Mouse (Mus musculus) cerebellum, postnatal 25 days (tissue): ENCODE measurements around the gene Rpap3.
"Not testable (repeated sequence)": the region's sequence is repeated elsewhere in the genome, so short reads cannot be mapped to it uniquely, and the experiment has no call there.

ENCODE experiments used
- DNase-seq, 2 experiments: peaks; one replicate each; pipeline ENCODE4 v3.0.0; 2021; ENCODE audit warnings: mixed read lengths in 2 of 2

The Rpap3 gene

DNA sequence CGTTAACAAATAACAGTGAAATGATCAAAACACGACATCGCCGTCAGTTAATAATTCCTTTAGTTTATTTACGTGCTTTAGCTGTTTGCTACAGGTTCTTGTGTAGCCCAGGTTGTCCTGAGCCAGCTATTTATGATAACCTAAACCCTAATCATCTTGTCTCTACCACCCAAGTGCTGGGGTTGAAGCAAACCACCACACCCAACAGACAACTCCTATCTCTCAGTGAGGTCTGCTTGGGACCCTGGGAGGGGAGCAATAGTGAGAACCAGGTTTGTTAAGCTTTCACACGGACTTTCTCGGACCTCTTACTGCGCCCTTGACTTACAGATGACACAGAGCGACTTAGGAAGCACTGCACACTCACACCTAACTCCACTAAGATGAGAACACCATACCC lies 21.5 kb downstream of the Rpap3 start:
- DNase-seq: no peak

DNA sequence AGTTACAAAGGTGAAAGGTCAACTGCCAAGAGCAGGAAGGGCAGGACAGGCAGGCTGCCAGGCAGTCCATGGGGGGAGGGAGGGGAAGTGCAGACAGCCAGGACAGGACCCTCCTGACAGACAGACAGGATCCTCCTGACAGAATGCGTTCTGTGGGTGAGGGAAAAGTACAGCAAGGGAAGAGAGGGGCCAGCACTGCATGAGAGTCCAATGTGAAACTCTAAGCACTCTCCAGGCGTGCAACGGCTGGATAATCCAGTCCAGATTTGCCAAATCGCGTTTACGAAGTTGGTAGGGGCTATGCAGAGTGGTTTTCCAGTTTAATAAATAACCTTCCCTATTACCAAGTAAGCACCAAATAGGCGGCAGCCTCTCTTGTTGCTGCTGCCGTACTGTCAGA lies 23.6 kb downstream of the Rpap3 start:
- no peak for DNase-seq

DNA sequence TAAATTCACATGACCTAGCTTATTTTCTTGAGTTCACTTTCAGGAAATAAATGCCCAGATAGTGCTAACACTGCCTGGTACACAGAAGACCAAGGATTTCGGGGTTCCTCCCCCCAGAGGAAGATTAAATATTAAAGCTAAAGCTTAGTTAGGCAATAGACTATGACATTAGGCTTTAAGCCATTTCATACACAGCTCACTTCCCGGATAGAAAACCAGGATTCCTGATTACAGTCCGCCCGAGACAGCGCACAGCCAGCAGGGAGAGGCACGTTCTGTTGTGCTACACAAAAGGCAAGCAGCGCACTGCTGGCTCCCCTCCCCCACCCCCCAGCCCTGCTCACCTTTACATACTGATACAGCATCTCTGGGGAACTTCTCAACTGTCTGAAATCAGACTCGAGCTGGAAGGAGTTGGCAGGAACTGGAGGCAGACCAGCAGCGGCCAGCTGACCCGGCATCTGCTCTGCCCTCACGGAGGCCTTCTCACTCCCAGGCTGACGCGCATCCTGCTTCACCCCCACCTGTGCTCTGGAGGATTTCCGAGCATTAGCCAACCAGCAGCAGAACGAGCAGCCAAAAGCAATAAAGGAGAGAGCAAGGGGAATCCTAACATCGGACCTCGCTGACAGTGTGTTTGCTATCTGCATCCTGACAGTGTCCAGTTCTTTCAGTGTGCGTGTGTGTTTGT lies 25.5 kb downstream of the Rpap3 start:
- no peak for DNase-seq

DNA sequence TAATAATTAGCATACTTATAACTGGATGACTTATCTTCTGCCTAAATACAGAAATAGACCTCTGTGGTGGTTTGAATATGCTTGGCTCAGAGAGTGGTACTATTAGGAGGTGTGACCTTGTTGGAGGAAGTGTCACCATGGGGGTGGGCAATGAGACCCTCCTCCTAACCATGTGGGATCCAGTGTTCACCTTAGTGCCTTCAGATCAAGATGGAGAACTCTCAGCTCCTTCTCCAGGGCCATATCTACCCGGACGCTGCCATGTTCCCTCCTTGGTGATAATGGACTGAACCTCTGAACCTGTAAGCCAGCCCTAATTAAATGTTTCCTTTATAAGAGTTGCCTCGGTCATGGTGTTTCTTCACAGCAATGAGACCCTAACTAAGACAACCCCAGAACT lies 28.3 kb downstream of the Rpap3 start:
- DNase-seq: no peak

DNA sequence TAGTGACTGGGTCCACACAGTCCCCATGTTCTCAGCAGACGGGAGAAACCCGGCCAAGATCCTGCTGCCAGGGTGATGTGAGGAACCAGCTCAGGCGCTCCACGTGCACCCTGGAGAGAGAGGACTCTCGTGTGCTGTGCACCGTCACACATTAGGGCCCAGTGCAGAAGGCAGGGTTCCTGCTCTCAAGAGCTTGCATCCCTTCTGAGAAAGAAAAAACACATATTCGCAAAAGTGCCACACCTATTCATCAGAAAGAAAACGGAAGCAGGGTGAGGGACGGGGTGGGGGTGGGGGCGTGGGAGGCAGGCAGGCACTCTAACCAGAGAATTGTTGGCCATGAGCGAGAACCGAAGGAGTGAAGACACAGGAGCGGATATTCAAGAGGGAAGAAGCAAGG lies 29.7 kb downstream of the Rpap3 start:
- no peak for DNase-seq

DNA sequence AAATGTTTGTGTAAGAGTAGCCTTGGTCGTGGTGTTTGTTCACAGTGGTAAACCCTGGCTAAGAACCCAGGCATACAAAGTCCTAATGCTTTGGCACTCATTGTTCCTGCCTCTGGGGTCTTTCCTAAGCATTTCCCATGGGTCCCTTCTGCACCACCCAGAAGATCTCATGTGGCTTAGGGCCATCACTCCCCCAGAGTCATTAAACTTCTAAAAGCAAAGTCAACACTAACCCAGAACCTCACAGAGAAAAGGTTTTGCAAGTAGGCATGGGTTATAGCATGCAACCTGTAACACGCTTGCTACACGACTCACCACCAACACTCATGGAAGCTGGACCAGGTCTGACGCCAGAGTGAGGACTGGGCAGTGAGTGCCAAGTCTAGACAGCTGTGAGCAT lies 31.2 kb downstream of the Rpap3 start:
- no peak for DNase-seq

DNA sequence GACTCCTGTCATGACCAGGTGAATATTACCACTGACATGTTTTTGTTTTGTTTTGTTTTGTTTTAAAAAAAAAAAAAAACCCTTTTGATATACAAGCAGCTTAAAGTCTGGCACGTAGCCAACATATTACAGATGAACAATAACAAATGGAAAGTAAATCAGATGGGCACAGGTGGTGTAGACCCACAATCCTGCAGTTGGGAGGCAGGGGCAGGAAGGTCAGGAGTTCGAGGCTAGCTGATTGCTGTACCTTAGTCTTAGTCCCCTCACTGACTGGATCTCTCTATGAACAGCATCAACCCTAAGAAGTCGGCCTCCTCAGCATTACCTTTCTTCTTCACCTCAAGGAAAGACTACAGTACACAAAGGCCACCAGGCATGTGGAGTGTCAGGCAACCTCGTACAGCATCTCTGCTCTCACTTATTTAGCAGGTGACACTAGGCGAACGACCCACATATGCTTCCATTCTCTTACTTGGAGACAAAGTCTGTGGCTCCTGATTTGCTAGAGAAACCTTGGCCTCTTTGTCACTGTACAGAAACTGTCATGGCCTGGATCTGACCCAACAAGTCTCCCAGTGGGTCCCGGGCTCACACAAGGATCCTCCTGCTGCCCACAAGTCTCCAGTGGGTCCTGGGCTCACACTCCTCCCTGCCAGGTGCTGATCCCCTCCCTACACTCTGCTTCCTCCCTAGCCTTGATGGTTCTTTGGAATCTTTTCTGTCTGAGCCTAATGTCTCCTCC lies 32.2 kb downstream of the Rpap3 start:
- peak in 1 of 2 experiments; percentile 16 for DNase-seq

DNA sequence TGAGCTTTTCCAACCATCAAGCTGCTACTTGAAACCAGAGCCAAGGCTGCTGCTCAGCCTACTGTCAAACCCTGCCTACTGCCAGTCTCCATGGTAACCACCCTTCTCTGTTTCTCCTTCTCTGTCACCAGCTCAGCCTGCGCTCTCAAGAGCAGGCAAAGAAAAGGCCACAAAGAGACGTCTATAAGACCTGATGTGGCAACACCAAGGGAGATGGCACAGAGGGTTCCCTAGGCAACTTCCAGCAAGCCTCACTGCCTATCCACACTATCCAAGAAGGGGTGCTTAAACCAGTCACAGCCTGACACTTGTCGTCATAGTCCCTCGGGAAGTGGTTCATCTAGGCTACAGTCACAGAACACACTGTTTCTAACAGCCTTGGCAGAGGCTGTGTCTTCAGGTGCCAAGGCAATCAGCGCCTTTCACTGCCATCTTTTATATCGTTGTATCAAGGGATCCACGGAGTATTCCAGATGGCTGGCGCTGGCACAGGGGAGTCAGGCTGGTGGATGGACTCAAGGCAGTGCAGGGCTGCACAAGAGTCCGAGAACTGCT lies 33.3 kb downstream of the Rpap3 start:
- peak; percentile 73 to 77 for DNase-seq

DNA sequence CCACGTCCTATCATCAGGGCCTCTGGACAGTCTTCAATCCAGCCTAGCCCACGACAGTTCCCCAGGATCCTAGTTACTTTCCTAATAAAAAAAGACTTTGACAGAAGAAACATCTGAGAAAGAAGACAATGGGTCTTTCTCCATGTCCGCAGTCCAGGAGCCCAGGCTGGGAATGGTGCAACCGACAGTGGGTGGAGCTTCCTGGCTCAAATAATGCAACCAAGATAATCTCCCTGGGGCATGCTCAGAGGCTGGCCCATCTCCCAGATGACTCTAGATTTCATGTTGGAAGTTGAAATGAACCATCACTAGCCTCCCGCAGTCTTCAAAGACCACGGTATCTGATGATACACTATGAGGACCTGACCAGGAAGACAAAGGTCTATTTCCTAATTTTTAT lies 35.1 kb downstream of the Rpap3 start:
- no peak for DNase-seq

DNA sequence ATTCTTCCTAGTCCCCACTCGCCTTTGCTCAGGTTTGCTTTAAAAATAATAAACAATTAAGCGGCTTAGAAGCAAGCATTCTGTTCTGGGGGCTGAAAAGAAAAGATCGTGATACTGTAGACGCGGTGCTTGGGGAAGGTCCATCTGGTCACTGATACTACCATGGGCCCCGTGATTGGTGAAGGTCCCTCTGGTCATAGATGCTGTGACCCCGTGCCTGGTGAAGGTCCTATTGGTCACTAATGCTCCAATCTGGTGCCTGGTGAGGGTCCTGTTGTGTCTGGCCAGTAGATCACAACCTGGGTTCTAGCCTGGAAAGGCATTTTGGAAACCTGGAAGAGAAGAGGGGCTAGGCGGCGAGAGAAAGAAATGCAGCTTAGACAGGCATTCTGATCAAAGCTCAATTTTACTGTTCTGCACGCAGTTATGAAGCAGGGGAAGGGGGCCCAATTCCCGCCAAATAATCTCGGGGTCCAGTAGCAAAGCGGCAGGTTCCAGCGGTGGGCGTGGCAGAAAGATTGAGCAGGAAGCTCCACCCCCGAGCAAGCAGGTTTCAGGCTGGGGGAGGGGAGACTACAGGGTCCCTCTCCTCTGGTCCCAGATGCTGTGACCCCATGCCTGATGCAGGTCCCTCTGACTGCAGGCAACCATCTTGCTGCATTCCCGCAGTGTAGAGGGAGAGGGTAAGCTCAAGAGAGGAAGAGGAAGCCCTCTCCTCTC lies 37.3 kb downstream of the Rpap3 start:
- DNase-seq: not testable (repeated sequence)

DNA sequence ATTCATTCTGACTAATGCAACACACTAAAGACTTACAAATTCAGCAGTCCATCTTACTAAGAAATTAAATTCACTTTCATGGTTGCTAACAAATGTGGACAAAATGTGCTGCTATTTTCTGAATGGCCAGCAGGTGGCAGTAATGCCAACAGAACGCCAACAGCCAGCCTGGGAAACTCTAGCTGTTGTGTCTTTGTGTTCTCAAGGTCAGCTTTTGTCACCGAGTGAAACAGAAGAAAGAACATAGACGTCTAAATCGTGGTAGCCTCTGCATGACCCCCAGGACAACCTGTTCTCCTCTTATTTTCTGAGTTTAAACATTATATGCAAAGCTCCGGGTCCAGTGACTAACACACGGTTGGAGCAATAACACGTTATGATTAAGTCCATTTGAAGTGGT lies 38.2 kb downstream of the Rpap3 start:
- DNase-seq: peak; percentile 71 to 75

DNA sequence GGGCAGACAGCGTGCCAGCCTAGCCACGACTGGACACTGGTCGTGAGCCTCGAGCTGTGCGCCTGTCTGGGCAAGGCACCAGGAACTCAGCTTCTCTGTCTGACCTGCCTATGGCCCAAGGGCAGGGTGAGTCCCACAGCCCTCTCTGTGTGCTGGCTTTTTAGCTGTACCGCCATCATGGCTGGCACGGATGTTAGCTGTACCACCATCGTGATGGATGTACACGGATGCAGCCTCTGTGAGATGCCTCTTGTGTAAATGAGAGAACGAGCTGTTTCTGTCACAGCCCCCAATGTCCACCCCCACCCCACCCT lies 39.2 kb downstream of the Rpap3 start:
- no peak for DNase-seq

DNA sequence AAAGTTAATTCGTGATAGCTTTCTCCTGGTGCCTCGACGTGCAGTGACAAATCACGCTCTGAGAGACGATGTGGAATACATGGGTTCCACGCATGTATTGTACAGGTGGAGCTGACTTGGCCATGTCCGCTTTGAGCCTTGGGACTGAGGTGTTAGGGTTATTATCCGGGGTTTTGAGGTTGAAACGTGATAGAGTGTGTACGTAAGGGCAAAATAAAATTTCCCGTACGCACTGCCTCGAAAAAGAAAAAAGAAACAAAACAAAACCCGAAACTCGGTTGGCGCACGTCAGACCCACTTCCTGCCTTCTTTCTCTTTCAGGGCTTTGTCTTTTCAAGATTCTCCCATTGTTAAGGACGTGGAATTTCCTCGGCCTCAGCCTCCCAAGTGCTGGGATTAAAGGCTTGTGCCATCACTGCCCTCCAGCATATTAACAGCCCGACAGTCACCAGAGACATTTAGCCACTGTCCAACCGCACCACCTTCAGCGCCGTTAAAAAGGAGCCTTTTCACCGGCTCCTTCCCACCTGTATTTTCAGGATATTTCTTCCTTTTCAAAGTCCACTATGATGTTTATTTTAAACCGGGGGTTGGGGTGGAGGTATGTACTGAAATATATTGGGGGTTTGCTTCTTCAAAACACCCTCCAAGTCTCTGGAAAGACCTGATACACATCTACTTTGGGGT lies 39.7 kb downstream of the Rpap3 start:
- no peak for DNase-seq

DNA sequence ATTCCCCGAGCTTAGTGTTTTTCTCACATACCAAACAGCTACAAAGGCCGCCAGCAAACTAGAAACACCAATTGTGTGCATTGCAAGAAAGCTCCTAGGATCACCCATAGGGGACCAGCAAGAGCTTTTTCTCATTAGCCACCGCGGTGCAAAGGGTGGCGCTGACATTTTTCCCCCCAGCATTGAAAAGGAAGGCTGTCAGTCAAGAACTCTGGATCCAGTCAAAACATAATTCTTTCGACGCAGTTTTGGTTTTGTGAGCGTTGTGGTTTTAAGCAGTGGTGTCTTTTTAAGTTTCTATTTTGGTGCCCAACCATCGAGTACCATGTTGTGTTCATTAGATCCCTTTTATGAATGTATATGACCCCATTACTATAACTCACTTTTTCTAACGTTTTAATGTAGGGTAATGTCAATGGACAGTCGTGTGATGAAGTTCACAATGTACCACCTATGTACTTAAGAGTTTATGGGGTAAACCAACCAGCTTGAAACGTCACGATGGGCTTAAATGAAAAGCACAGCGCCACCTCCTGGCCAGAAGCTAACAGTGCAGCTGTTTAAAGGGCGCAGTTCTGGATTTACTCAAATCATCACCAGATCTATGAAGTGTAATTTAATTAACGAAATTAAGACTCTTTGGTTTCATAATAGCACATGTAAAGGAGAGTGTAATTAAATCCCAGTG lies 40.5 kb downstream of the Rpap3 start:
- no peak for DNase-seq

DNA sequence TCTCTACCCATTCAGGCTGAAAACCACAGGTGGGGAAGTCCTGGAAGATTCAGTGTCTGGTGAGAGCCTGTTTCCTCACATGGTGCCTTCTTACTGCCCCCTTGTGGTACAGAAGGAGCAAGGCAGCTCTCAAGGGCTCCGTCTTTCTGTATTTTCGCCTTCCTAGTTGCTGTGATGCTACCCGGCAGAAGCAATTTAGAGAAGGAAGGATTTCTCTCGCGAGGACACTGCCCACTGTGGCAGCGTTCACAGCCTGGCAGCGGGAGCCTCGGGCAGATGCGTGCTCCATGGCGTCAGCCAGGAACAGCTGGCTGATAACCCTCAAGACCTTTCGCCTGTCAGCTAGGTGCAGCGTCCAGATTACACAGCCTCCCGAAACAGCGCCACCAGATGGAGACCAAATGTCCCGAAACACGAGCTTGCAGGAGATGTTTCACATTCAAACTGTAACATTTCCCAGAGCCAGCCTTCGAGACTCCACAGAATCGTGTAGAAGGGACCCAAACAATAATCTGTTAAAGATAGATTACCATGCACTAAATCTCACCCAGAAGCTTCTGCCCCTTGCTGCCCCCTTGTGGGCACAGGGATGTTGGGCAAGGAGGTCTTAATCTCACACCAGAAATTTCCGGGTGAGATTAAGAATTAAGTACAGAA lies 41.7 kb downstream of the Rpap3 start:
- DNase-seq: peak; percentile 78 to 87

DNA sequence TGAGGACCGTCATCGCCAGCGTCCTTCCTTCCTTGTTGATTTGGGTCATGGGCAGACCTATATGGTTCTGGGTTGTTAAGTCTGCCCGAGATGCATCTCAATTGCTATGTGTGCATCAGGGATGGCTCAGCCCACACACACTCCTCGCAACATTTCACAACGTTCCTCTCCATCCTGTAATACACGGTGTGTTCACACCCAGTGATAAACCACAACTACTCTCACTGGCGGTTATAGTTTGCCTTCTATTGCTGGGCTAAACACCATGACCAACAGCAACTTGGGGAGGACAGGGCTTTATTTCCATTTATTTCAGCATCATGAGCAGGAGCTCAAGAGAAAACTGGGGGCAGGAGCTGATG lies 46.9 kb downstream of the Rpap3 start:
- no peak for DNase-seq

DNA sequence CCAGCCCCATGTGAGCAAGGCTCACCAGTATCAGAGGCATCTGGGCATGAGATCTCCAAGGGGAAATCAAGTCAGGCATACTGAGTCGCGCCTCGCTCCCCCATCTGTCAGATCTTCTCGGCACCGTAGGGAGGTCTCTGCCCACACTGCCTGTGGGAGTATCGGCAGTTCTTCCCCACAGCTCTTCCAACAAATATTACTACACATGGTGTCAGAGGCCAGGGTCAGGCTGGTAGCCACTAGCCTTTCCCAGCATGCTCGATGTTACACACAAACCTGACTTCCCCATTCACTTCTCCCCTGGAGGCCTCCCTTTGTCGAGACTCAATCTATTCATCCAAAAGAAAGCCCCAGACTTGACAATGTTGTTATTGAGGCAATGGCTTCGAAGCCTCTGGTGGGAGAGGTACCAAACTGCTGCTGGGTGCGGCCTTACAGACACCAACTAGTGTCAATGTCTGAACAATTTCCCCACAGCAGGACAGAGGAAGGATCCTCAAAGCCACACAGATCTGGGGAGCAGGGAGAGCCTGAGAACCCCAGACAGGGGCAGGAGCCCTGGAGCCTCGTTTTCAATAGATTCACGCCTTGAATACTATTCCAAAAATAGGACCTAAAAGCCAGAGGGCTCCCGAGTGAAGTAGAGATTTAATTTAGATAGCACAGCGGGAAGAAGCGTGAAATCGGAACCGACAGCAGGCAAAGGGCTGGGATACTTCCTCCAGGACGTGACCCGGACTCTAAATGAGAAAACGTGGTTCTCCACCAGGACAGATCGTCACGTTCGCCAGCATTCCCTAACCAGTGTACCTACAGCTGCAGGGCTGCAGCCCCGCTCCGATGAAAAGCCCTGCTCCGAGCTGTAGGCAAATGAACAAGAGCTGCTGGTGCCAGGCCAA lies 47.5 kb downstream of the Rpap3 start:
- DNase-seq: peak; percentile 19 to 30

DNA sequence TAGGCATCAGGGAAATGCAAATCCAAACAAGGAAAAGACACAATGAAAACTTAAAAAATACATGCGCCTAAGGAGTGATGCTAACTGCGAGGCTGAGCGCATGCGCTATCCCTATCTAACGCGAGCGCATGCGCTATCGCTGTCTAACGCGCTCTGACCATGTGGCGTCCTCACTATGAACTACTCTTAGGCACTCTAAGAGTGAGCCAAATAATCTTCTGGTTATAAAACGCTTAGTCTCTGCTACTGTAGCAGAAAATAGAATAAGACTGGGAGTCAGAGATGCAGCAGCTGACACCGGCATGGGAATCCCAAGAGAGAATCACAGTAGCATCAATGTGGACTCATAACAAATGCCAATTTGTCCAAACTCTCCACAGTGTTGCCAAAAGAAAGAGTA lies 48.2 kb downstream of the Rpap3 start:
- DNase-seq: no peak

DNA sequence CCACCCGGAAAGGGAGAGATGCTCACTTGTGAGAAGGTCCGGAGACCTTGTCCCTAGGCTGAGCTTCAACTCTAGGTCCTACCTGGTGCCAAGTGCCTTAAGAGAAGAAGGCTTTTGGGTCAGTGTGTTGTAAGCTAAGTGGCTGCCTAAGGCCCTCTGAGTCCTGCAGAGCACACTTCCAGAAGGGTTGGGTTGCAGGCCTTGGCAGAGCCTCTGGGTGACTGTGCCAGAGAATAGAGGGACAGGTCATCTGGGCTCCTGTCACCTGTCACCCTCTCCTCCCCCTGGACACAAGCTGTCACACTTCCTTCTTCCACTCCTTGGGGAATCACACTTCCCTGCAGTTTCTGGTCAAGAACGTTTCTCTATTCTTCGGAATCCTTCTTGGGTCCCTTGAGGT lies 55.9 kb downstream of the Rpap3 start:
- DNase-seq: peak; percentile 72 to 78

DNA sequence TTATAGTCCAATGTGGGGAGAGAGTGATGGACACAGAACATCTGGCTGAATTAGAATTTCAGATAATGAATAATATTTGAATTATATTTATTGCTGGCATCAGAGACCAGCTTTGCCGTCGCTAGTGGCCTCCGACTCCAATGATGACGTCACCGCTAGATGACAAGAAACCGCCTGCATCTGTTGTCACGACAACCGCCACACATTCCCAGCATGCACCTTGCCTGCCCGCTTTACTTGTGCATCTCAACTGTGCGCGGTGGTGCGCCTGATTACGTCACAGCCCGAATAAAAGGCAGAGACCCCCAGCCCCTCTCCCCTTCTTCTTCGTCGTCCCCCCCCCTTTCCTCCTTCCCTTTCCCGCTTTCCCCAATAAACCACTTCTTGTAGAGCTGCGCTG lies 57.4 kb downstream of the Rpap3 start:
- DNase-seq: peak; percentile 44 to 65

DNA sequence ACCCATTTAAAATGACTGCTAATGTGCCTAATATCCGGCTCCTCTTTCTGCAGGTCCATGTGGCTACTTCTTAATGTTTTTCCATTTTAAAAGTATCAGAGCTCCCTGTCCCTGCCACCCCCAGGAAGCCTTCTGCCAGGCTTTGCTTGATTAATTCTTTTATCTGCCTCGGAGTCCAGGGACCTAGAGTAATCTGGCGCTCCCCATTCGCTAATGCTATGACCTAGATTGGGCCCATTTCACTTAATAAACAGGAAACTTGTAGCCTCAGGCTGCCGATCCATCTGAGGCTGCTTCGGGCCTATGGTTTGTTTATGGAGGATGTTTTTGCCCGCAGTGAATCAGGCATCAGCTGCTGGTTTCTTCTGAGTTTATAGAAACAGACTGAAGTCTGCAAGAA lies 59.2 kb downstream of the Rpap3 start:
- DNase-seq: no peak
